Mouse (Mus musculus) splenic B cell, adult 2 months (primary cell): ENCODE data around the gene Nfs1.
"Not testable (repeated sequence)": the region's sequence is repeated elsewhere in the genome, so short reads cannot be mapped to it uniquely, and the experiment has no call there.

Source experiments
- DNase-seq: peaks from one replicate; pipeline ENCODE4 v3.0.0-alpha.2; 2011; ENCODE audit warnings: low read depth, low spot score
- H3K27me3 ChIP-seq: 2 replicates; pipeline ENCODE4 v1.6.1; 2012; ENCODE audit warnings: mild to moderate bottlenecking, low read length, moderate library complexity, mixed read lengths; ENCODE audit not compliant: control insufficient read depth, poor library complexity, insufficient read depth, severe bottlenecking
- H3K36me3 ChIP-seq: 2 replicates; pipeline ENCODE4 v1.6.1; 2012; ENCODE audit warnings: mild to moderate bottlenecking, low read length, moderate library complexity, mixed read lengths; ENCODE audit not compliant: control insufficient read depth, poor library complexity, insufficient read depth, severe bottlenecking

Nfs1 gene

GRCm38 (mm10) chr2:156166557-156166956, 22.6 kb upstream of the Nfs1 start:
- Histone ChIP-seq H3K27me3 (no peaks in the 10 kb centered on the region), H3K36me3 (peaks cover 38% of the 10 kb centered on the region)
- DNase-seq: no peak

GRCm38 (mm10) chr2:156165478-156165877, 21.5 kb upstream of the Nfs1 start:
- Histone ChIP-seq H3K27me3 (no peaks in the 10 kb centered on the region), H3K36me3 (peaks cover 41% of the 10 kb centered on the region)
- no peak for DNase-seq

- no peak for DNase-seq
- Histone ChIP-seq H3K36me3 (peaks cover 24% of the 10 kb centered on the region), H3K27me3 (no peaks in the 10 kb centered on the region)
These were observed 7.6 kb upstream of the Nfs1 start for GRCm38 (mm10) chr2:156151538-156151937.

GRCm38 (mm10) chr2:156147316-156147915, 3.4 kb upstream of the Nfs1 start:
- DNase-seq: no peak
- peaks cover 19% of the 10 kb centered on the region for H3K36me3 ChIP-seq
- H3K27me3 ChIP-seq: no peaks in the 10 kb centered on the region

- DNase-seq: no peak
These were observed 2.4 kb upstream of the Nfs1 start for GRCm38 (mm10) chr2:156146272-156146989.

GRCm38 (mm10) chr2:156145486-156146130, 1.6 kb upstream of the Nfs1 start:
- H3K36me3 ChIP-seq: peaks cover 17% of the 10 kb centered on the region
- no peaks in the 10 kb centered on the region for H3K27me3 ChIP-seq
- DNase-seq: no peak

More at GRCm38 (mm10) chr2:156146272-156146989, 2.4 kb upstream of the Nfs1 start:
- H3K27me3 ChIP-seq: no peaks in the 10 kb centered on the region
- peaks cover 19% of the 10 kb centered on the region for H3K36me3 ChIP-seq

- no peak for DNase-seq
- Histone ChIP-seq H3K36me3 (peaks cover 11% of the 10 kb centered on the region), H3K27me3 (no peaks in the 10 kb centered on the region)
These were observed 619 bp downstream of the Nfs1 start for GRCm38 (mm10) chr2:156143367-156143766.

- DNase-seq: no peak
- Histone ChIP-seq H3K36me3 (peaks cover 9% of the 10 kb centered on the region), H3K27me3 (no peaks in the 10 kb centered on the region)
These were observed 1.2 kb downstream of the Nfs1 start for GRCm38 (mm10) chr2:156142820-156143219.

GRCm38 (mm10) chr2:156135695-156136094, 8.3 kb downstream of the Nfs1 start:
- DNase-seq: no peak
- Histone ChIP-seq H3K27me3 (no peaks in the 10 kb centered on the region), H3K36me3 (peaks cover 3% of the 10 kb centered on the region; the same call in 1 of the 2 replicates)

- H3K36me3 ChIP-seq: peaks cover 4% of the 10 kb centered on the region
These were observed 9.8 kb downstream of the Nfs1 start for GRCm38 (mm10) chr2:156134161-156134560.

GRCm38 (mm10) chr2:156126992-156127391, 17.0 kb downstream of the Nfs1 start, which contains the start of gene Gm28036:
Gene Gm28036, minus strand, starts transcription at chr2:156127092.
- peaks cover 4% of the 10 kb centered on the region for H3K36me3 ChIP-seq
- no peak for DNase-seq
- H3K27me3 ChIP-seq: no peaks in the 10 kb centered on the region

More at GRCm38 (mm10) chr2:156134161-156134560, 9.8 kb downstream of the Nfs1 start:
- no peak for DNase-seq
- no peaks in the 10 kb centered on the region for H3K27me3 ChIP-seq

GRCm38 (mm10) chr2:156123731-156124130, 20.3 kb downstream of the Nfs1 start:
- Histone ChIP-seq H3K36me3 (no peaks in the 10 kb centered on the region; the same call in 1 of the 2 replicates), H3K27me3 (no peaks in the 10 kb centered on the region)
- no peak for DNase-seq

GRCm38 (mm10) chr2:156119566-156119965, 24.4 kb downstream of the Nfs1 start:
- Histone ChIP-seq H3K27me3 (no peaks in the 10 kb centered on the region), H3K36me3 (no peaks in the 10 kb centered on the region)
- no peak for DNase-seq

- DNase-seq, H3K36me3 ChIP-seq, H3K27me3 ChIP-seq: not testable (repeated sequence)
These were observed 31.9 kb downstream of the Nfs1 start for GRCm38 (mm10) chr2:156112080-156112423.
